Comparison of ENCODE assay signal across 9 mouse cellular contexts in genomic region chr11:75452812-75453557, GRCm38 (mm10). TPM values are rescaled to one million over a fixed set of nuclear protein-coding genes. Genes with fewer than 3 reads are reported as not detected.
DNase-seq lines count a peak whose midpoint lies in the region; ATAC-seq and TF ChIP-seq lines count a peak whose summit lies in the region.
"Had no signal": no experiment of that assay in that cellular context is flagged by ENCODE, and none has a peak within 500 bp of the region (broad histone marks: within the 10 kb centered on the region; RNA-seq: fewer than 3 reads in every experiment).

No protein-coding gene starts in this region.

- no peak overlapping the region for H3K9ac ChIP-seq in kidney, postnatal 0 days (ENCODE audit: low read depth, low read length)
- peak overlapping the region; percentile 74; the same call in 1 of the 2 replicates for H3K9ac ChIP-seq in intestine, embryonic 16.5 days (ENCODE audit: low read depth, low read length)
- H3K9ac ChIP-seq in midbrain, embryonic 14.5 days (replicated peaks; ENCODE audit: low read length) = no peak overlapping the region

- ATAC-seq in kidney, postnatal 0 days (replicated peaks; ENCODE audit: low FRiP score, low read depth) = no peak
- no peak for ATAC-seq in intestine, embryonic 16.5 days
- ATAC-seq in midbrain, embryonic 14.5 days (ENCODE audit: low FRiP score, low TSS enrichment) = no peak
- no peak for ATAC-seq in frontal cortex, adult (ENCODE audit: low TSS enrichment)
- ATAC-seq: Patski had no signal

- DNase-seq in cerebellum, adult 9-11 months = peak; percentile 35
- DNase-seq in cerebellum, adult 11-12 months = no peak
- DNase-seq in kidney, postnatal 0 days (ENCODE audit: low spot score) = no peak
- no peak for DNase-seq in kidney, adult 18-20 months
- no peak for DNase-seq in midbrain, embryonic 14.5 days
- DNase-seq in embryo, embryonic 10.5 days (ENCODE audit: low spot score) = no peak

- no peaks in the 10 kb centered on the region for H3K27me3 ChIP-seq in kidney, postnatal 0 days (ENCODE audit: insufficient read depth, low read length)
- H3K27me3 ChIP-seq in intestine, embryonic 16.5 days (replicated peaks; ENCODE audit: control insufficient read depth, insufficient read depth, low read length) = no peaks in the 10 kb centered on the region
- no peaks in the 10 kb centered on the region for H3K27me3 ChIP-seq in midbrain, embryonic 14.5 days (ENCODE audit: control insufficient read depth, insufficient read depth, low read length)
- H3K27me3 ChIP-seq: Patski had no signal

- no peak for TF ChIP-seq CTCF in kidney, postnatal 0 days (IDR thresholded peaks at IDR 0.05; ENCODE audit: low read depth)

- WGBS in kidney, postnatal 0 days = 90% methylated on average over 31 of the region's 31 CpGs
- WGBS in intestine, embryonic 16.5 days = 91% methylated on average over 31 of the region's 31 CpGs
- WGBS in midbrain, embryonic 14.5 days = 92% methylated on average over 31 of the region's 31 CpGs

- peaks cover 19% of the 10 kb centered on the region; the same call in 1 of the 2 replicates for H3K36me3 ChIP-seq in kidney, postnatal 0 days (ENCODE audit: insufficient read depth, low read length)
- H3K36me3 ChIP-seq in intestine, embryonic 16.5 days (ENCODE audit: control insufficient read depth, insufficient read depth, low read length) = 0 out of 2 replicates have a peak, but pooled peaks cover 5% of the 10 kb centered on the region
- H3K36me3 ChIP-seq in midbrain, embryonic 14.5 days (ENCODE audit: control insufficient read depth, insufficient read depth, low read length) = peaks cover 27% of the 10 kb centered on the region

- H3K4me2 ChIP-seq in kidney, postnatal 0 days (ENCODE audit: low read length) = 0 out of 2 replicates have a peak overlapping the region, but pooled peaks have one; percentile 100
- H3K4me2 ChIP-seq in intestine, embryonic 16.5 days (ENCODE audit: low read depth, low read length) = peak overlapping the region; percentile 90; the same call in 1 of the 2 replicates
- H3K4me2 ChIP-seq in midbrain, embryonic 14.5 days (ENCODE audit: low read length) = peak overlapping the region; percentile 100

- H3K4me3 ChIP-seq in kidney, postnatal 0 days (replicated peaks; ENCODE audit: low read depth, low read length) = no peak overlapping the region
- H3K4me3 ChIP-seq in intestine, embryonic 16.5 days (ENCODE audit: low read length) = peak overlapping the region; percentile 75
- H3K4me3 ChIP-seq in midbrain, embryonic 14.5 days (replicated peaks; ENCODE audit: low read depth, low read length) = no peak overlapping the region

- H3K27ac ChIP-seq in kidney, postnatal 0 days = no peak overlapping the region
- H3K27ac ChIP-seq in intestine, embryonic 16.5 days (ENCODE audit: low read length) = no peak overlapping the region
- no peak overlapping the region for H3K27ac ChIP-seq in midbrain, embryonic 14.5 days (replicated peaks; ENCODE audit: low read depth, low read length)

- H3K4me1 ChIP-seq in kidney, postnatal 0 days (replicated peaks; ENCODE audit: insufficient read depth, low read length) = peaks cover 12% of the 10 kb centered on the region; the same call in 1 of the 2 replicates
- H3K4me1 ChIP-seq in intestine, embryonic 16.5 days (ENCODE audit: control insufficient read depth, insufficient read depth, low read length) = peaks cover 16% of the 10 kb centered on the region
- H3K4me1 ChIP-seq in midbrain, embryonic 14.5 days (ENCODE audit: control insufficient read depth, insufficient read depth, low read length) = peaks cover 12% of the 10 kb centered on the region

- no peaks in the 10 kb centered on the region for H3K9me3 ChIP-seq in kidney, postnatal 0 days (replicated peaks; ENCODE audit: low read length)
- H3K9me3 ChIP-seq in intestine, embryonic 16.5 days (ENCODE audit: control insufficient read depth, low read length) = no peaks in the 10 kb centered on the region
- H3K9me3 ChIP-seq in midbrain, embryonic 14.5 days (ENCODE audit: control insufficient read depth, low read length) = no peaks in the 10 kb centered on the region

RNA-seq across cellular contexts. Expression of gene Wdr81, which starts 1.5 kb away (rescaled TPM):
- polyA plus RNA-seq in kidney, postnatal 0 days (2015; fragmentation: Nextera tagmentation; extraction: Ambion mirVana) = 4.9 and 5.3 TPM in 2 replicates
- polyA plus RNA-seq in intestine, embryonic 16.5 days (2015; fragmentation: Nextera tagmentation; extraction: Ambion mirVana) = 6.9 and 9.8 TPM in 2 replicates
- polyA plus RNA-seq in midbrain, embryonic 14.5 days (2014; fragmentation: Nextera tagmentation; extraction: Ambion mirVana) = 5.7 and 7.4 TPM in 2 replicates

RNA-seq across cellular contexts. Expression of gene Tlcd2, which starts 8.5 kb away (rescaled TPM):
- polyA plus RNA-seq in kidney, postnatal 0 days (2015; fragmentation: Nextera tagmentation; extraction: Ambion mirVana) = 9.3 and 11.8 TPM in 2 replicates
- 17.2 and 19.6 TPM in 2 replicates for polyA plus RNA-seq in intestine, embryonic 16.5 days (2015; fragmentation: Nextera tagmentation; extraction: Ambion mirVana)
- polyA plus RNA-seq in midbrain, embryonic 14.5 days (2014; fragmentation: Nextera tagmentation; extraction: Ambion mirVana) = 1.1 and 2.5 TPM in 2 replicates

RNA-seq across cellular contexts. Expression of gene Serpinf2, which starts 13.6 kb away (rescaled TPM):
- polyA plus RNA-seq in kidney, postnatal 0 days (2015; fragmentation: Nextera tagmentation; extraction: Ambion mirVana) = 45.2 and 57.0 TPM in 2 replicates
- polyA plus RNA-seq in intestine, embryonic 16.5 days (2015; fragmentation: Nextera tagmentation; extraction: Ambion mirVana) = 23.2 and 32.8 TPM in 2 replicates
- polyA plus RNA-seq in midbrain, embryonic 14.5 days (2014; fragmentation: Nextera tagmentation; extraction: Ambion mirVana) = not detected in 2 replicates

RNA-seq across cellular contexts. Expression of gene Serpinf1, which starts 30.5 kb away (rescaled TPM):
- 90.9 and 98.4 TPM in 2 replicates for polyA plus RNA-seq in kidney, postnatal 0 days (2015; fragmentation: Nextera tagmentation; extraction: Ambion mirVana)
- polyA plus RNA-seq in intestine, embryonic 16.5 days (2015; fragmentation: Nextera tagmentation; extraction: Ambion mirVana) = 32.4 and 38.7 TPM in 2 replicates
- 2.7 and 38.5 TPM in 2 replicates for polyA plus RNA-seq in midbrain, embryonic 14.5 days (2014; fragmentation: Nextera tagmentation; extraction: Ambion mirVana)

RNA-seq across cellular contexts. Expression of gene Prpf8, which starts 33.6 kb away (rescaled TPM):
- 36.3 and 36.6 TPM in 2 replicates for polyA plus RNA-seq in kidney, postnatal 0 days (2015; fragmentation: Nextera tagmentation; extraction: Ambion mirVana)
- 34.8 and 36.3 TPM in 2 replicates for polyA plus RNA-seq in intestine, embryonic 16.5 days (2015; fragmentation: Nextera tagmentation; extraction: Ambion mirVana)
- polyA plus RNA-seq in midbrain, embryonic 14.5 days (2014; fragmentation: Nextera tagmentation; extraction: Ambion mirVana) = 59.9 and 89.5 TPM in 2 replicates

Comparison
In these comparisons a context has a peak if more than half of its experiments do, and no peak if none do; other contexts are left out.
1. RNA of gene Serpinf2, which starts 13.6 kb away (polyA plus RNA-seq): 45.2 to 57.0 TPM in kidney, postnatal 0 days and 23.2 to 32.8 TPM in intestine, embryonic 16.5 days; not detected in midbrain, embryonic 14.5 days; every median in the first group is over 10 times any median in the second.
2. Peak in every context shown above with its lines, with median percentiles within 50 percentile points of each other: H3K4me2 ChIP-seq.